Mouse (Mus musculus): ENCODE results near the gene Prdm16.

Gene Prdm16

GRCm38 (mm10) chr4:154293735-154294201 is 342.9 kb downstream of the Prdm16 start:
- in situ Hi-C loops (cut with MboI, MseI): no loop called here

- in situ Hi-C loops (cut with MboI, MseI): no loop called here
Observed at GRCm38 (mm10) chr4:154283671-154284070, 353.0 kb downstream of the Prdm16 start.

- in situ Hi-C loops (cut with MboI, MseI): no loop called here
Observed at GRCm38 (mm10) chr4:154279481-154279880, 357.2 kb downstream of the Prdm16 start.

- in situ Hi-C loops (cut with MboI, MseI): no loop called here
Observed at GRCm38 (mm10) chr4:154273000-154273399, 363.7 kb downstream of the Prdm16 start.

GRCm38 (mm10) chr4:154269520-154269919 is 367.2 kb downstream of the Prdm16 start:
- in situ Hi-C loops (cut with MboI, MseI): no loop called here

- in situ Hi-C loops (cut with MboI, MseI): no loop called here
Observed at GRCm38 (mm10) chr4:154267511-154267910, 369.2 kb downstream of the Prdm16 start.
